Mouse (Mus musculus) heart, postnatal 25 days (tissue): ENCODE results near the gene Cand2. TPM values are rescaled to one million over a fixed set of nuclear protein-coding genes. Genes with fewer than 3 reads are reported as not detected.

ENCODE experiments used
- DNase-seq: peaks from one replicate; pipeline ENCODE4 v3.0.0; 2022; ENCODE audit warnings: low spot score
- intact Hi-C: fragments of 180-260 bp; cut with DNase I; formaldehyde crosslinking; loops from one replicate; pipeline ENCODE4 v1.15.1; 2025
- total RNA-seq, 2 experiments: library from RNA; stranded (reverse); gene quantifications; 2 replicates each; pipeline ENCODE4 v1.2.3; 2021

The Cand2 gene
- total RNA-seq, 2 experiments from 2014 or later, result 72.5 to 74.4 TPM

DNA sequence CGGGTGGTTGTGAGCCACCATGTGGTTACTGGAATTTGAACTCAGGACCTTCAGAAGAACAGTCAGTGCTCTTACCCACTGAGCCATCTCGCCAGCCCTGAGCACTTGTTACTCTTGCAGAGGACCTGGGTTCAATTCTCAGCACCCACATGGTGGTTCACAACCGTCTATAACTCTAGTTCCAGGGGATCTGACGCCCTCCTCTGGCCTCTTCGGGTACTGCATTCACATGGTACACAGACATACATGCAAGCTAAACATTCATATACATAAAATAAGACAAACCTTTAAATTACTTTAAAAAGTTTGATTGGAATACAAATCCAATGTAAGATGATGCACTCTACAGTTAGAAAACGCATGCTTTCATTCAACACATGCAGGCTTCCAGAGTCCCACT is 2.1 kb upstream of the Cand2 start:
- intact Hi-C loops, result no loop called here

DNA sequence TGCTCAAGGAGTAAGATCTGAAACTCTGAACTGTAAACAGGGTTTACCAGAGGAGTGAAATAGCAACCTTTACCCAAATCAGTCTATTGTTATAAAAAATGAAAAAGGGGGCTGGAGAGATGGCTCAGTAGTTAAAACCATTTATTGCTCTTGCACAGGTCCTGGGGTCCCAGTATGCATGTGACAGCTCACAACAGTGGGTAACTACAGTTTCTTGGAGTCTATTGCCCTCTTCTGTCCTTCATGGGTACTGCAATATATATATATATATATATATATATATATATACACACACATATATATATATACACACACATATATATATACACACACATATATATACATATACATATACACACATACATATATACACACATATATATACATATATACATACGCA is 1.7 kb upstream of the Cand2 start:
- no peak for DNase-seq
- intact Hi-C loops, result no loop called here

More for the DNA sequence above, 2.1 kb upstream of the Cand2 start:
- no peak for DNase-seq

DNA sequence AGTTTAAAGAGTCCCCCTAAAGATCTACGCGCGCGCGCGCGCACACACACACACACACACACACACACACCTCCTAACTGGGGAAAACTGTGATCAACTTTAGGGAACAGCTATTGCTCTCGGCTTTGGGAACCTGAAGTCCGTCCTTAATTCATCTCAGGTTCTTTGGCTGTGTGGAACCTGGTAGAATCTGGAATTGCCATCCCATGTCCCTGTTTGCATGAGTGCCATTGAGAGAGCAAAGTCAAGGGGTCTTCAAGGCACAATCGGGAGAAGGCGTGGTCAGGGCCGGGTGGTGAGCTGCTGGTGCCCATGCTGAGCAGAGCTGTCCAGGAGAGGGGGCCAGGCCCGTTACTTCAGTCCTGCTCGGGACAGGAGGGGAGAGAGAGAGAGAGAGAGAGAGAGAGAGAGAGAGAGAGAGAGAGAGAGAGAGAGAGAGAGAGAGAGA is 348 bp upstream of the Cand2 start:
- intact Hi-C loops, result no loop called here

GRCm38 (mm10) chr6:115775838-115776237 is 1.5 kb downstream of the Cand2 start:
- no peak for DNase-seq
- intact Hi-C loops, result no loop called here

More for the DNA sequence above, 348 bp upstream of the Cand2 start:
- no peak for DNase-seq

GRCm38 (mm10) chr6:115776363-115776762 is 2.0 kb downstream of the Cand2 start:
- intact Hi-C loops, result no loop called here
- DNase-seq, result no peak

GRCm38 (mm10) chr6:115782781-115783180 is 8.4 kb downstream of the Cand2 start:
- intact Hi-C loops, result no loop called here
- DNase-seq, result no peak

DNA sequence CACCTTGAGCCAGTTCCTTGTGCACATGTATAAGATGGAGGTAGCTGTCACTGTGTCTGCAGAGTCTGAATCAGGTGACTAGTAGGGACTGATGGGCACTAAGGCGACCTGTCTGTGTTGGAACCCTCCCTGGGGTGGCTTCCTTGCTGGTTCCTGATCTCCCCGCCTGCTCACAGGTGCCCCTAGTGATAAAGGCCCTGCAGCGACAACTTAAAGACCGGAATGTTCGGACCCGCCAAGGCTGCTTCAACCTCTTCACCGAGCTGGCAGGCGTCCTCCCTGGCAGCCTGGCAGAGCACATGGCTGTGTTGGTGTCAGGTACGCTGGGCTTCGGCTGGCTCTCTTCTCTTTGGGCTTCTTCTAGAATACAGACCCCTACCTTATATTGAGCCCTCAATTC is 16.7 kb downstream of the Cand2 start:
- DNase-seq, result no peak
- intact Hi-C loops, result no loop called here

- intact Hi-C loops, result no loop called here
- no peak for DNase-seq
These were observed 17.7 kb downstream of the Cand2 start for GRCm38 (mm10) chr6:115791842-115792686.

- intact Hi-C loops, result no loop called here
- DNase-seq, result no peak
These were observed 18.4 kb downstream of the Cand2 start for GRCm38 (mm10) chr6:115792691-115793215.

DNA sequence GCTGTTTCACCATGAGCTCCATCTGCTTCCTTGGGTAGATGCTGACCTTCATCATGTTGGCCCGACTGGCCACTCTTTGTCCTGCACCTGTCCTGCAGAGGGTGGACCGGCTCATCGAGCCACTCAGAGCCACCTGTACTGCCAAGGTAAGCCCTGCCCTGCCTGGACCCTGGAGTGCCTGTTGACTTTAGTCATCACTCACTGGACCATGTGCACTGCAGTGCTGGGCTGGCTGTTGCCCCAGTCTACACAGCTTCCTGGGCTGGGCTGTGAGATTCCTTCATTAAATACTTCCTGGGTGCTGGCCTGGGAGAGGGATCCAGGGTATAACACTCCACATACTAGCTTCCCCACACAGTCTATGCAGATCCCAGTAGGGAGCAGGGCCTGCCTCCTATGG is 27.5 kb downstream of the Cand2 start:
- intact Hi-C loops, result loop anchor here (2.0 to 5.0 kb wide), 2 partner anchors 73 to 195 kb away; no protein-coding TSS in a partner anchor
- no peak for DNase-seq

DNA sequence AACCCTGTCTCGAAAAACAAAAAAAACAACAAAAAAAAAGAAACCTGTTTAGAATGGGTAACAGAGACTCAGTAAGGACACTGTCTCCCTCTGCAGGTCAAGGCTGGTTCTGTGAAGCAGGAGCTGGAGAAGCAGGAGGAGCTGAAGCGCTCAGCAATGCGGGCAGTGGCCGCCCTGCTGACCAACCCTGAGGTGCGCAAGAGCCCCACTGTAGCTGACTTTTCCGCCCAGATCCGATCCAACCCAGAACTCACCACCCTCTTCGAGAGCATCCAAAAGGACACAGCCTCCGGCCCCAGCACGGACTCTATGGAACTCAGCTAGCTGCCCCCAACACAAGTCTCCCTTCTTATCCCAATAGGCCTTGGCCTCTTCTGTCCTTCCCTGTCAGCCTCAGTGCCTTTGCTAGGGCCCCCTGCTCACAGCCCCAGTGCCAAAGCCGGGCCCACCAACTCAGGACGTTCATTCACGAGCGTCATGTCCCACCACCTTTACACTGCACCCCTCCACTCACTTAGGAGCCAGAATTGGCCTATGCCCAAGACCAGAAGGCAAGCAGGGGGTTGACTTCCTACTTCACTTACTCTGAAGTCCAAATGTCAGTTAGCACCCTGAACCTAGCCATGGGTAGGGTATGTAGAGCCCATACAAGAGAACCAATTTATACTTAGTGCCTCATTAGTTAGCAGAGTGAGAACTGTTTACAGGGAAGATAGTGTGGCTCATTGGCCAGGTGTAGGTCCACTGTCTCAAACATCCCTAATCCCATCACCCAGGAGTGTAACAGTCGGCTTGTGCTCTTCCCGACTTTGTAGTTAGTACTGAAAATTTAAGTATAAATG is 29.4 kb downstream of the Cand2 start:
- intact Hi-C loops, result loop anchor here (2.0 to 5.0 kb wide), 2 partner anchors 75 to 196 kb away; no protein-coding TSS in a partner anchor

DNA sequence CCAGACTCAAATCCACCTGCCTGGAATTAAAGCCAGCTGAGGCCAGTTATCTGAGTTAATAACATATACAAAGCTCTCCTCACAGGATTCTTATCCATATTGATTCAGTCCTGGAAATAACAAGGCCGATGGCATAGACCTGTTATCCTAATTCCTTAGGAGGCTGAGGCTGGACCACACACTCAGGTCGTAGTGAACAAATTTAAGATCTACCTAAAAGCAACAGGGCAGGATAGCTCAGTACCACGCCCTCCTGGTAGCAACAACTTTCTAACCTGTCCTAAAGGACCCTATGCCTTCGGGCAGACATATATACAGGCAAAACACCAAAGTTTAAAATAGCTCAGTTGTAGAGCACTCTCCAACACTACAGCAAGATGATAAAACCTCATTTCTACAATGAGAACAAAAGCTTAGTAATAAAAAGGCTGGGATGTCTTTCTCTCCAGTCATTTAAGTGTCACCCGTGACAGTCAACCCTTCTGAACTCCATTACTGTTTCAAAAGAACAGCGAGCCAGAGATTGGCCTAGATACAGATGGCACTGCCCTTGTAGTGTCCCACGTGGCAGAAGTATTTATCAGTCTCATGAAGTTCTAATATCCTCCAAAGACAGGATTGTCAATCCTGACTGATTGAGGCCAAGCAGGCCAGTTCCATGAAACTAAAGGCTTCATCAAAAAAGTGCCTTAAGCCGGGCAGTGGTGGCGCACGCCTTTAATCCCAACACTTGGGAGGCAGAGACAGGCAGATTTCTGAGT is 30.3 kb downstream of the Cand2 start:
- intact Hi-C loops, result loop anchor here (5.0 kb wide), 1 partner anchor 197 kb away; no protein-coding TSS in a partner anchor
- DNase-seq, result no peak

More for the DNA sequence above, 29.4 kb downstream of the Cand2 start:
- DNase-seq, result no peak

GRCm38 (mm10) chr6:115807464-115808195 is 33.3 kb downstream of the Cand2 start:
- intact Hi-C loops, result no loop called here
- DNase-seq, result no peak

- intact Hi-C loops, result no loop called here
- no peak for DNase-seq
These were observed 33.8 kb downstream of the Cand2 start for GRCm38 (mm10) chr6:115808196-115808487.

- peak; percentile 75 for DNase-seq
- intact Hi-C loops, result no loop called here
These were observed 34.3 kb downstream of the Cand2 start, which contains the start of gene Rpl32 for GRCm38 (mm10) chr6:115808488-115809231. Gene Rpl32, minus strand, starts transcription at chr6:115808747.

- intact Hi-C loops, result no loop called here
- DNase-seq, result no peak
These were observed 37.3 kb downstream of the Cand2 start for GRCm38 (mm10) chr6:115811606-115812005.

- DNase-seq, result peak; percentile 47
- intact Hi-C loops, result no loop called here
These were observed 39.8 kb downstream of the Cand2 start for GRCm38 (mm10) chr6:115814104-115814503.

- no peak for DNase-seq
- intact Hi-C loops, result no loop called here
These were observed 40.7 kb downstream of the Cand2 start for GRCm38 (mm10) chr6:115815041-115815440.
